ENCODE assay signal across 24 mouse cellular contexts in genomic region chr1:50682971-50683370, GRCm38 (mm10).
A peak's percentile ranks its signal among the peaks of the same experiment; 100 is the strongest.
DNase-seq lines count a peak whose midpoint lies in the region; ATAC-seq and TF ChIP-seq lines count a peak whose summit lies in the region.
"Had no signal": no experiment of that assay in that cellular context is flagged by ENCODE, and none has a peak within 500 bp of the region (broad histone marks: within the 10 kb centered on the region; RNA-seq: fewer than 3 reads in every experiment).

No protein-coding gene starts in this region.

- peak; percentile 94 for ATAC-seq in intestine, embryonic 15.5 days
- ATAC-seq in intestine, postnatal 0 days: no peak
- ATAC-seq in lung, postnatal 0 days: no peak
- ATAC-seq in liver, embryonic 14.5 days (ENCODE audit: insufficient read depth): peak; percentile 56
- ATAC-seq: CD4-positive, CD25-positive, alpha-beta regulatory T cell, adult 4 months; forebrain, embryonic 14.5 days had no signal

- H3K4me2 ChIP-seq in intestine, embryonic 15.5 days (replicated peaks): no peak overlapping the region
- no peak overlapping the region for H3K4me2 ChIP-seq in intestine, postnatal 0 days (replicated peaks; ENCODE audit: low read depth)
- no peak overlapping the region for H3K4me2 ChIP-seq in lung, postnatal 0 days (replicated peaks; ENCODE audit: low read depth, low read length)
- no peak overlapping the region for H3K4me2 ChIP-seq in liver, embryonic 14.5 days (ENCODE audit: low read depth)
- H3K4me2 ChIP-seq: embryonic facial prominence, embryonic 15.5 days; heart, embryonic 13.5 days had no signal

- no peaks in the 10 kb centered on the region for H3K36me3 ChIP-seq in intestine, embryonic 15.5 days
- no peaks in the 10 kb centered on the region for H3K36me3 ChIP-seq in intestine, postnatal 0 days (ENCODE audit: control insufficient read depth, insufficient read depth)
- no peaks in the 10 kb centered on the region for H3K36me3 ChIP-seq in lung, postnatal 0 days (ENCODE audit: insufficient read depth, low read length)
- no peaks in the 10 kb centered on the region for H3K36me3 ChIP-seq in liver, embryonic 14.5 days (replicated peaks; ENCODE audit: control insufficient read depth, insufficient read depth, low read depth)
- H3K36me3 ChIP-seq: embryonic facial prominence, embryonic 15.5 days; forebrain, embryonic 10.5 days; G1E; heart, embryonic 13.5 days had no signal

- H3K9ac ChIP-seq in intestine, embryonic 15.5 days: no peak overlapping the region
- H3K9ac ChIP-seq in intestine, postnatal 0 days (ENCODE audit: low read depth, low read length): no peak overlapping the region
- no peak overlapping the region for H3K9ac ChIP-seq in lung, postnatal 0 days (replicated peaks; ENCODE audit: low read depth)
- H3K9ac ChIP-seq in liver, embryonic 14.5 days (replicated peaks): no peak overlapping the region
- H3K9ac ChIP-seq: embryonic facial prominence, embryonic 15.5 days; heart, embryonic 13.5 days had no signal

- H3K27ac ChIP-seq in intestine, embryonic 15.5 days: no peak overlapping the region
- H3K27ac ChIP-seq in intestine, postnatal 0 days (ENCODE audit: low read depth, low read length): no peak overlapping the region
- H3K27ac ChIP-seq in lung, postnatal 0 days (ENCODE audit: low read length): no peak overlapping the region
- H3K27ac ChIP-seq in liver, embryonic 14.5 days: no peak overlapping the region
- H3K27ac ChIP-seq: embryonic facial prominence, embryonic 15.5 days; forebrain, embryonic 10.5 days; gastrocnemius, adult 2 months; heart, embryonic 13.5 days had no signal

- no peak for TF ChIP-seq EP300 in lung, postnatal 0 days (IDR thresholded peaks at IDR 0.05)
- TF ChIP-seq EP300 in liver, embryonic 14.5 days (IDR thresholded peaks at IDR 0.05; ENCODE audit: low read depth): no peak

- peak; percentile 1 for DNase-seq in lung, postnatal 25 days (ENCODE audit: low spot score)
- no peak for DNase-seq in lung, postnatal 0 days (ENCODE audit: low spot score)
- DNase-seq in liver, embryonic 14.5 days (ENCODE audit: low read depth in 3 of 3, low spot score in 3 of 3): peak; percentile 13 to 30 (median 20)
- peak; percentile 14 for DNase-seq in yolk sac, embryonic 10.5 days (ENCODE audit: low spot score)
- DNase-seq in ovary, adult 18-20 months (ENCODE audit: low spot score): no peak
- no peak for DNase-seq in testis, postnatal 10 days (ENCODE audit: low spot score)
- DNase-seq: adrenal gland, adult 8-10 months; adrenal gland, postnatal 36 days; B cell, adult 2 months; cerebellum, adult 2 months; cerebellum, postnatal 10 days; gastrocnemius, adult 2 months; gastrocnemius, postnatal 25 days; heart, adult 11 months; heart, postnatal 36 days had no signal

- 41% methylated on average over 3 of the region's 3 CpGs for WGBS in intestine, embryonic 15.5 days
- 23% methylated on average over 3 of the region's 3 CpGs for WGBS in intestine, postnatal 0 days
- WGBS in lung, postnatal 0 days: 22% methylated on average over 3 of the region's 3 CpGs
- WGBS in liver, embryonic 14.5 days (ENCODE audit: insufficient replicate concordance): 43% methylated on average over 3 of the region's 3 CpGs

- H3K4me3 ChIP-seq in intestine, embryonic 15.5 days (replicated peaks): no peak overlapping the region
- no peak overlapping the region for H3K4me3 ChIP-seq in intestine, postnatal 0 days (ENCODE audit: low read depth, low read length)
- H3K4me3 ChIP-seq in lung, postnatal 0 days (ENCODE audit: low read depth, low read length): no peak overlapping the region
- H3K4me3 ChIP-seq in liver, embryonic 14.5 days (ENCODE audit: insufficient read depth in 1 of 2, low read depth in 2 of 2, low read length in 2 of 2): no peak overlapping the region
- H3K4me3 ChIP-seq: embryonic facial prominence, embryonic 15.5 days; erythroblast, embryonic 14.5 days; forebrain, embryonic 10.5 days; gastrocnemius, adult 2 months; heart, embryonic 13.5 days had no signal

- TF ChIP-seq CTCF in intestine, postnatal 0 days (IDR thresholded peaks at IDR 0.05; ENCODE audit: low read depth): no peak
- TF ChIP-seq CTCF in lung, postnatal 0 days (IDR thresholded peaks at IDR 0.05): no peak
- no peak for TF ChIP-seq CTCF in liver, embryonic 14.5 days (IDR thresholded peaks at IDR 0.05; ENCODE audit: low read depth)

- H3K4me1 ChIP-seq in intestine, embryonic 15.5 days (replicated peaks): no peaks in the 10 kb centered on the region
- H3K4me1 ChIP-seq in intestine, postnatal 0 days (replicated peaks; ENCODE audit: control insufficient read depth, insufficient read depth, low read length): no peaks in the 10 kb centered on the region
- no peaks in the 10 kb centered on the region for H3K4me1 ChIP-seq in lung, postnatal 0 days (ENCODE audit: insufficient read depth, low read depth, low read length)
- no peaks in the 10 kb centered on the region for H3K4me1 ChIP-seq in liver, embryonic 14.5 days (replicated peaks; ENCODE audit: control insufficient read depth in 2 of 2, insufficient read depth in 2 of 2, low read length in 1 of 2)
- H3K4me1 ChIP-seq: embryonic facial prominence, embryonic 15.5 days; forebrain, embryonic 10.5 days; heart, embryonic 13.5 days had no signal

- H3K27me3 ChIP-seq in intestine, embryonic 15.5 days (replicated peaks): no peaks in the 10 kb centered on the region
- no peaks in the 10 kb centered on the region for H3K27me3 ChIP-seq in intestine, postnatal 0 days (replicated peaks; ENCODE audit: control insufficient read depth, insufficient read depth, low read length)
- H3K27me3 ChIP-seq in lung, postnatal 0 days (replicated peaks; ENCODE audit: insufficient read depth, low read length): no peaks in the 10 kb centered on the region
- H3K27me3 ChIP-seq in liver, embryonic 14.5 days (ENCODE audit: control insufficient read depth, insufficient read depth, low read length): no peaks in the 10 kb centered on the region
- H3K27me3 ChIP-seq: embryonic facial prominence, embryonic 15.5 days; heart, embryonic 13.5 days had no signal

- H3K9me3 ChIP-seq in intestine, embryonic 15.5 days: no peaks in the 10 kb centered on the region
- no peaks in the 10 kb centered on the region for H3K9me3 ChIP-seq in intestine, postnatal 0 days (ENCODE audit: control insufficient read depth)
- no peaks in the 10 kb centered on the region for H3K9me3 ChIP-seq in lung, postnatal 0 days (ENCODE audit: low read length)
- H3K9me3 ChIP-seq in liver, embryonic 14.5 days (ENCODE audit: control insufficient read depth, low read length): no peaks in the 10 kb centered on the region
- H3K9me3 ChIP-seq: embryonic facial prominence, embryonic 15.5 days; forebrain, embryonic 10.5 days; G1E; heart, embryonic 13.5 days had no signal

Comparison
In these comparisons a context has a peak if more than half of its experiments do, and no peak if none do; other contexts are left out.
1. ATAC-seq: peak in intestine, embryonic 15.5 days (single experiment) and liver, embryonic 14.5 days (single experiment); none in intestine, postnatal 0 days (single experiment) and lung, postnatal 0 days (single experiment).
2. DNase-seq: peak in lung, postnatal 25 days (single experiment), liver, embryonic 14.5 days (3 of 3) and yolk sac, embryonic 10.5 days (single experiment); none in lung, postnatal 0 days (single experiment), ovary, adult 18-20 months (single experiment) and testis, postnatal 10 days (single experiment).